Mouse (Mus musculus) liver, embryonic 14.5 days (tissue): Measurements from ENCODE around the gene Cops7a. TPM values are rescaled to one million over a fixed set of nuclear protein-coding genes. Genes with fewer than 3 reads are reported as not detected.

Source experiments
- ATAC-seq: fragments of 200-750 bp; cut with Nextera tagmentation; 2 replicates; pipeline ENCODE4 v1.8.0; 2017; ENCODE audit warnings: moderate number of reproducible peaks, mild to moderate bottlenecking, moderate library complexity; ENCODE audit not compliant: insufficient read depth
- DNase-seq, 3 experiments: peaks; one replicate each; pipeline ENCODE4 v3.0.0-alpha.2; 2012 to 2013; ENCODE audit warnings: low read depth in 3 of 3, low spot score in 3 of 3
- H3K27ac ChIP-seq: fragments of 300-500 bp; sonication (generic); 2 replicates; pipeline ENCODE4 v1.5.1; 2014; ENCODE audit warnings: moderate library complexity, mild to moderate bottlenecking, control low read depth, inconsistent platforms
- H3K27me3 ChIP-seq: fragments of 300-500 bp; sonication (generic); 2 replicates; pipeline ENCODE4 v1.6.1; 2014; ENCODE audit warnings: mild to moderate bottlenecking, low read length, moderate library complexity; ENCODE audit not compliant: control insufficient read depth, insufficient read depth
- H3K36me3 ChIP-seq: fragments of 300-500 bp; sonication (generic); replicated peaks from 2 replicates; pipeline ENCODE4 v1.6.1; 2014; ENCODE audit warnings: low read depth; ENCODE audit not compliant: control insufficient read depth, insufficient read depth
- H3K4me1 ChIP-seq, 2 experiments: fragments of 200-500 bp in 1 of 2; fragments of 300-500 bp in 1 of 2; sonication (generic) in 1 of 2; replicated peaks; 2 replicates each; pipeline ENCODE4 v1.6.1; 2012 to 2014; ENCODE audit warnings: antibody characterized with exemption in 1 of 2, inconsistent platforms in 1 of 2, low read length in 1 of 2; ENCODE audit not compliant: control insufficient read depth in 2 of 2, insufficient read depth in 2 of 2
- H3K4me2 ChIP-seq: fragments of 300-500 bp; sonication (generic); 2 replicates; pipeline ENCODE4 v1.6.1; 2014; ENCODE audit warnings: low read depth, mild to moderate bottlenecking, control low read depth, moderate library complexity
- H3K4me3 ChIP-seq, 2 experiments: fragments of 200-500 bp in 1 of 2; fragments of 300-500 bp in 1 of 2; sonication (generic) in 1 of 2; 2 replicates each; pipeline ENCODE4 v1.5.1; 2012 to 2014; ENCODE audit warnings: low read depth in 2 of 2, low read length in 2 of 2, mild to moderate bottlenecking in 2 of 2, control low read depth in 1 of 2, inconsistent platforms in 1 of 2, moderate library complexity in 1 of 2; ENCODE audit not compliant: insufficient read depth in 1 of 2
- H3K9ac ChIP-seq: fragments of 300-500 bp; sonication (generic); replicated peaks from 2 replicates; pipeline ENCODE4 v1.6.1; 2014; ENCODE audit warnings: mild to moderate bottlenecking, control low read depth, moderate library complexity
- H3K9me3 ChIP-seq: fragments of 300-500 bp; sonication (generic); 2 replicates; pipeline ENCODE4 v1.6.1; 2016; ENCODE audit warnings: low read length, mixed read lengths; ENCODE audit not compliant: control insufficient read depth
- CTCF ChIP-seq: IDR thresholded peaks from 2 replicates; pipeline ENCODE4 v1.5.1; 2016; ENCODE audit warnings: antibody characterized with exemption, low read depth, control low read depth
- EP300 ChIP-seq: IDR thresholded peaks from 2 replicates; pipeline ENCODE4 v1.6.1; 2016; ENCODE audit warnings: antibody characterized with exemption, low read depth
- WGBS: fragments of 180-500 bp; shearing (Covaris S2); extraction: QIAGEN DNeasy Blood & Tissue Kit; methylation state at CpG from one replicate; pipeline ENCODE4 v1.1.7; 2014; ENCODE audit not compliant: insufficient replicate concordance; 5-methylcytosine and 5-hydroxymethylcytosine counted together
- polyA plus RNA-seq, 2 experiments: library from polyadenylated mRNA; depleted of rRNA in 1 of 2; stranded (reverse) in 1 of 2; unstranded in 1 of 2; fragments of >200 nt; fragmentation: Nextera tagmentation in 1 of 2; extraction: Ambion mirVana in 1 of 2; gene quantifications; 2 replicates each; pipeline versions ENCODE4 v1.2.1 to v1.2.3; 2012 to 2014

Gene Cops7a
- polyA plus RNA-seq, 2 experiments: 51.5 to 57.8 TPM

GRCm38 (mm10) chr6:124913721-124914285 is 51.5 kb downstream of the Cops7a start:
- ATAC-seq (no peak), DNase-seq (no peak)
- H3K4me1 ChIP-seq: no peaks in the 10 kb centered on the region
- no peaks in the 10 kb centered on the region for H3K36me3 ChIP-seq
- no peak overlapping the region for H3K4me2 ChIP-seq
- WGBS: 65% methylated on average over 14 of the region's 14 CpGs
- H3K27me3 ChIP-seq: peaks cover 64% of the 10 kb centered on the region
- H3K4me3 ChIP-seq: no peak overlapping the region
- H3K27ac ChIP-seq: no peak overlapping the region
- no peaks in the 10 kb centered on the region for H3K9me3 ChIP-seq
- no peak for TF ChIP-seq EP300
- no peak for TF ChIP-seq CTCF
- H3K9ac ChIP-seq: no peak overlapping the region

GRCm38 (mm10) chr6:124913214-124913613 is 52.1 kb downstream of the Cops7a start:
- no peak for DNase-seq
- H3K27ac ChIP-seq: no peak overlapping the region
- 28% methylated on average over 6 of the region's 6 CpGs for WGBS
- H3K4me2 ChIP-seq: no peak overlapping the region
- no peaks in the 10 kb centered on the region for H3K36me3 ChIP-seq
- no peak overlapping the region for H3K9ac ChIP-seq
- TF ChIP-seq EP300 (no peak), CTCF (no peak)
- no peak overlapping the region for H3K4me3 ChIP-seq
- peaks cover 58% of the 10 kb centered on the region for H3K27me3 ChIP-seq
- H3K9me3 ChIP-seq: no peaks in the 10 kb centered on the region
- H3K4me1 ChIP-seq: no peaks in the 10 kb centered on the region
- ATAC-seq: no peak

GRCm38 (mm10) chr6:124911533-124912218 is 53.7 kb downstream of the Cops7a start, which contains the start of gene Lag3:
Lag3 (minus strand) TSS chr6:124911705.
- DNase-seq (no peak), ATAC-seq (no peak)
- Histone ChIP-seq H3K27me3 (peaks cover 43% of the 10 kb centered on the region), H3K9me3 (no peaks in the 10 kb centered on the region), H3K4me2 (no peak within 1 kb of the TSS), H3K4me1 (no peaks in the 10 kb centered on the region), H3K36me3 (no peaks in the 10 kb centered on the region), H3K9ac (no peak within 1 kb of the TSS), H3K4me3 (no peak within 1 kb of the TSS), H3K27ac (no peak within 1 kb of the TSS)
- WGBS: 18% methylated on average over 13 of the region's 13 CpGs
- TF ChIP-seq CTCF (no peak), EP300 (no peak)

- ATAC-seq: no peak
- Histone ChIP-seq H3K27ac (no peak overlapping the region), H3K4me1 (no peaks in the 10 kb centered on the region), H3K9me3 (no peaks in the 10 kb centered on the region), H3K4me2 (no peak overlapping the region), H3K9ac (no peak overlapping the region), H3K36me3 (no peaks in the 10 kb centered on the region), H3K27me3 (peaks cover 27% of the 10 kb centered on the region), H3K4me3 (no peak overlapping the region)
- DNase-seq: no peak
- no peak for TF ChIP-seq CTCF
- TF ChIP-seq EP300: no peak
- WGBS: 7% methylated on average over 32 of the region's 32 CpGs
These were observed 55.3 kb downstream of the Cops7a start for GRCm38 (mm10) chr6:124910032-124910431.

Other genes starting within 250 kb of the Cops7a start
- gene Ptpn6, start 226.8 kb downstream of the Cops7a start, polyA plus RNA-seq (2012; rRNA removed): 14.3 and 17.9 TPM in 2 replicates
- gene Ptpn6, start 226.8 kb downstream of the Cops7a start, polyA plus RNA-seq (2014; fragmentation: Nextera tagmentation; extraction: Ambion mirVana): 26.6 and 28.4 TPM in 2 replicates
- gene Grcc10, start 224.2 kb downstream of the Cops7a start, polyA plus RNA-seq (2012; rRNA removed): 27.9 and 50.2 TPM in 2 replicates
- 74.0 and 80.0 TPM in 2 replicates for gene Grcc10, start 224.2 kb downstream of the Cops7a start, polyA plus RNA-seq (2014; fragmentation: Nextera tagmentation; extraction: Ambion mirVana)
- 0.37 TPM in 1 of 2 replicates, not detected in the other for gene Gm45234, start 209.5 kb downstream of the Cops7a start, polyA plus RNA-seq (2012; rRNA removed)
- gene Gm45234, start 209.5 kb downstream of the Cops7a start, polyA plus RNA-seq (2014; fragmentation: Nextera tagmentation; extraction: Ambion mirVana): not detected in 2 replicates
- gene Atn1, start 209.0 kb downstream of the Cops7a start, polyA plus RNA-seq (2012; rRNA removed): 2.5 and 2.8 TPM in 2 replicates
- gene Atn1, start 209.0 kb downstream of the Cops7a start, polyA plus RNA-seq (2014; fragmentation: Nextera tagmentation; extraction: Ambion mirVana): 0.58 and 1.5 TPM in 2 replicates
- gene Eno2, start 195.9 kb downstream of the Cops7a start, polyA plus RNA-seq (2012; rRNA removed): 0.47 and 0.50 TPM in 2 replicates
- gene Eno2, start 195.9 kb downstream of the Cops7a start, polyA plus RNA-seq (2014; fragmentation: Nextera tagmentation; extraction: Ambion mirVana): 0.09 TPM in 1 of 2 replicates, not detected in the other
- 0.09 TPM in 1 of 2 replicates, not detected in the other for gene Lrrc23, start 185.8 kb downstream of the Cops7a start, polyA plus RNA-seq (2012; rRNA removed)
- gene Lrrc23, start 185.8 kb downstream of the Cops7a start, polyA plus RNA-seq (2014; fragmentation: Nextera tagmentation; extraction: Ambion mirVana): not detected in 2 replicates
- 4.1 and 5.0 TPM in 2 replicates for gene Spsb2, start 156.9 kb downstream of the Cops7a start, polyA plus RNA-seq (2012; rRNA removed)
- 4.7 and 5.0 TPM in 2 replicates for gene Spsb2, start 156.9 kb downstream of the Cops7a start, polyA plus RNA-seq (2014; fragmentation: Nextera tagmentation; extraction: Ambion mirVana)
- gene Tpi1, start 151.2 kb downstream of the Cops7a start, polyA plus RNA-seq (2012; rRNA removed): 266 and 292 TPM in 2 replicates
- gene Tpi1, start 151.2 kb downstream of the Cops7a start, polyA plus RNA-seq (2014; fragmentation: Nextera tagmentation; extraction: Ambion mirVana): 418 and 420 TPM in 2 replicates
- 24.4 and 27.6 TPM in 2 replicates for gene Usp5, start 136.1 kb downstream of the Cops7a start, polyA plus RNA-seq (2012; rRNA removed)
- 38.0 and 42.5 TPM in 2 replicates for gene Usp5, start 136.1 kb downstream of the Cops7a start, polyA plus RNA-seq (2014; fragmentation: Nextera tagmentation; extraction: Ambion mirVana)
- gene Cdca3, start 136.0 kb downstream of the Cops7a start, polyA plus RNA-seq (2012; rRNA removed): 147 and 165 TPM in 2 replicates
- 205 and 206 TPM in 2 replicates for gene Cdca3, start 136.0 kb downstream of the Cops7a start, polyA plus RNA-seq (2014; fragmentation: Nextera tagmentation; extraction: Ambion mirVana)
- gene Gnb3, start 125.3 kb downstream of the Cops7a start, polyA plus RNA-seq (2012; rRNA removed): 0.03 and 0.06 TPM in 2 replicates
- gene Gnb3, start 125.3 kb downstream of the Cops7a start, polyA plus RNA-seq (2014; fragmentation: Nextera tagmentation; extraction: Ambion mirVana): 0.23 TPM in 1 of 2 replicates, not detected in the other
- 3.2 and 3.5 TPM in 2 replicates for gene P3h3, start 107.8 kb downstream of the Cops7a start, polyA plus RNA-seq (2012; rRNA removed)
- gene P3h3, start 107.8 kb downstream of the Cops7a start, polyA plus RNA-seq (2014; fragmentation: Nextera tagmentation; extraction: Ambion mirVana): 0.83 and 0.88 TPM in 2 replicates
- 0.03 and 0.18 TPM in 2 replicates for gene Gpr162, start 101.6 kb downstream of the Cops7a start, polyA plus RNA-seq (2012; rRNA removed)
- gene Gpr162, start 101.6 kb downstream of the Cops7a start, polyA plus RNA-seq (2014; fragmentation: Nextera tagmentation; extraction: Ambion mirVana): not detected in 2 replicates
- gene Cd4, start 77.3 kb downstream of the Cops7a start, polyA plus RNA-seq (2012; rRNA removed): 0.07 and 0.10 TPM in 2 replicates
- 0.03 TPM in 1 of 2 replicates, not detected in the other for gene Cd4, start 77.3 kb downstream of the Cops7a start, polyA plus RNA-seq (2014; fragmentation: Nextera tagmentation; extraction: Ambion mirVana)
- gene Lag3, start 53.8 kb downstream of the Cops7a start, polyA plus RNA-seq (2012; rRNA removed): 0.10 and 0.11 TPM in 2 replicates
- gene Lag3, start 53.8 kb downstream of the Cops7a start, polyA plus RNA-seq (2014; fragmentation: Nextera tagmentation; extraction: Ambion mirVana): 0.17 TPM in 1 of 2 replicates, not detected in the other
- gene Ptms, start 45.4 kb downstream of the Cops7a start, polyA plus RNA-seq (2012; rRNA removed): 109 and 131 TPM in 2 replicates
- gene Ptms, start 45.4 kb downstream of the Cops7a start, polyA plus RNA-seq (2014; fragmentation: Nextera tagmentation; extraction: Ambion mirVana): 29.7 and 39.7 TPM in 2 replicates
- gene Mlf2, start 34.2 kb downstream of the Cops7a start, polyA plus RNA-seq (2012; rRNA removed): 85.0 and 96.5 TPM in 2 replicates
- gene Mlf2, start 34.2 kb downstream of the Cops7a start, polyA plus RNA-seq (2014; fragmentation: Nextera tagmentation; extraction: Ambion mirVana): 98.1 and 116 TPM in 2 replicates
- 0.07 and 0.09 TPM in 2 replicates for gene Pianp, start 31.2 kb upstream of the Cops7a start, polyA plus RNA-seq (2012; rRNA removed)
- gene Pianp, start 31.2 kb upstream of the Cops7a start, polyA plus RNA-seq (2014; fragmentation: Nextera tagmentation; extraction: Ambion mirVana): not detected in 2 replicates
- gene Zfp384, start 43.6 kb upstream of the Cops7a start, polyA plus RNA-seq (2012; rRNA removed): 20.2 and 22.2 TPM in 2 replicates
- gene Zfp384, start 43.6 kb upstream of the Cops7a start, polyA plus RNA-seq (2014; fragmentation: Nextera tagmentation; extraction: Ambion mirVana): 2.9 and 3.1 TPM in 2 replicates
- gene Ing4, start 74.2 kb upstream of the Cops7a start, polyA plus RNA-seq (2012; rRNA removed): 14.1 and 17.9 TPM in 2 replicates
- 17.2 and 21.9 TPM in 2 replicates for gene Ing4, start 74.2 kb upstream of the Cops7a start, polyA plus RNA-seq (2014; fragmentation: Nextera tagmentation; extraction: Ambion mirVana)
- gene Acrbp, start 84.2 kb upstream of the Cops7a start, polyA plus RNA-seq (2012; rRNA removed): 2.1 and 3.1 TPM in 2 replicates
- gene Acrbp, start 84.2 kb upstream of the Cops7a start, polyA plus RNA-seq (2014; fragmentation: Nextera tagmentation; extraction: Ambion mirVana): 1.3 and 2.0 TPM in 2 replicates
- gene Lpar5, start 102.4 kb upstream of the Cops7a start, polyA plus RNA-seq (2012; rRNA removed): 1.6 and 1.8 TPM in 2 replicates
- 0.68 and 1.0 TPM in 2 replicates for gene Lpar5, start 102.4 kb upstream of the Cops7a start, polyA plus RNA-seq (2014; fragmentation: Nextera tagmentation; extraction: Ambion mirVana)
- 13.9 and 24.7 TPM in 2 replicates for gene Chd4, start 130.4 kb upstream of the Cops7a start, polyA plus RNA-seq (2012; rRNA removed)
- 19.7 and 24.3 TPM in 2 replicates for gene Chd4, start 130.4 kb upstream of the Cops7a start, polyA plus RNA-seq (2014; fragmentation: Nextera tagmentation; extraction: Ambion mirVana)
- gene Nop2, start 166.4 kb upstream of the Cops7a start, polyA plus RNA-seq (2012; rRNA removed): 18.9 and 24.5 TPM in 2 replicates
- gene Nop2, start 166.4 kb upstream of the Cops7a start, polyA plus RNA-seq (2014; fragmentation: Nextera tagmentation; extraction: Ambion mirVana): 33.1 and 33.7 TPM in 2 replicates
- 4.8 and 6.0 TPM in 2 replicates for gene Iffo1, start 179.7 kb upstream of the Cops7a start, polyA plus RNA-seq (2012; rRNA removed)
- gene Iffo1, start 179.7 kb upstream of the Cops7a start, polyA plus RNA-seq (2014; fragmentation: Nextera tagmentation; extraction: Ambion mirVana): 1.8 and 3.7 TPM in 2 replicates
- gene Gapdh, start 200.9 kb upstream of the Cops7a start, polyA plus RNA-seq (2012; rRNA removed): 1,485 and 1,875 TPM in 2 replicates
- gene Gapdh, start 200.9 kb upstream of the Cops7a start, polyA plus RNA-seq (2014; fragmentation: Nextera tagmentation; extraction: Ambion mirVana): 960 and 1,040 TPM in 2 replicates
- gene Ncapd2, start 226.2 kb upstream of the Cops7a start, polyA plus RNA-seq (2012; rRNA removed): 108 and 148 TPM in 2 replicates
- 66.8 and 80.4 TPM in 2 replicates for gene Ncapd2, start 226.2 kb upstream of the Cops7a start, polyA plus RNA-seq (2014; fragmentation: Nextera tagmentation; extraction: Ambion mirVana)
- gene Mrpl51, start 226.3 kb upstream of the Cops7a start, polyA plus RNA-seq (2012; rRNA removed): 22.2 and 50.9 TPM in 2 replicates
- gene Mrpl51, start 226.3 kb upstream of the Cops7a start, polyA plus RNA-seq (2014; fragmentation: Nextera tagmentation; extraction: Ambion mirVana): 178 and 182 TPM in 2 replicates